Mouse (Mus musculus): ENCODE data around the gene Shc3. TPM values are rescaled to one million over a fixed set of nuclear protein-coding genes. Genes with fewer than 3 reads are reported as not detected.

Gene Shc3
- total and polyA plus RNA-seq, 3 experiments: 0.11 TPM; not detected in 2

- H3K4me3 ChIP-seq (ENCODE audit: low read depth, low read length): no peak overlapping the region
- no peak for TF ChIP-seq GATA2 (IDR thresholded peaks at IDR 0.05; ENCODE audit: borderline replicate concordance, low read depth, low read length)
- TF ChIP-seq CTCF (IDR thresholded peaks at IDR 0.05; ENCODE audit: low read depth, low read length): no peak
- TF ChIP-seq GATA1 (IDR thresholded peaks at IDR 0.05; ENCODE audit: borderline replicate concordance, low read length): no peak
- no peak for TF ChIP-seq TAL1 (conservative IDR thresholded peaks at IDR 0.05; ENCODE audit: low read depth, low read length)
- TF ChIP-seq POLR2AphosphoS5 (IDR thresholded peaks at IDR 0.05; ENCODE audit: insufficient replicate concordance, low read depth, low read length): no peak
- no peak for ATAC-seq (ENCODE audit: extremely low read depth, insufficient number of reproducible peaks, low FRiP score, poor library complexity, severe bottlenecking)
Observed at GRCm38 (mm10) chr13:51580263-51581044, 11.2 kb upstream of the Shc3 start.

GRCm38 (mm10) chr13:51573849-51574248 lies 4.6 kb upstream of the Shc3 start:
- TF ChIP-seq GATA1 (IDR thresholded peaks at IDR 0.05; ENCODE audit: borderline replicate concordance, low read length): no peak
- TF ChIP-seq GATA2 (IDR thresholded peaks at IDR 0.05; ENCODE audit: borderline replicate concordance, low read depth, low read length): no peak
- no peak for TF ChIP-seq TAL1 (conservative IDR thresholded peaks at IDR 0.05; ENCODE audit: low read depth, low read length)
- TF ChIP-seq POLR2AphosphoS5 (IDR thresholded peaks at IDR 0.05; ENCODE audit: insufficient replicate concordance, low read depth, low read length): no peak
- no peak for TF ChIP-seq CTCF (IDR thresholded peaks at IDR 0.05; ENCODE audit: low read depth, low read length)
- Histone ChIP-seq H3K9me3 (replicated peaks) (peaks cover 2% of the 10 kb centered on the region), H3K36me3 (replicated peaks) (no peaks in the 10 kb centered on the region), H3K4me1 (ENCODE audit: insufficient read depth, low read depth, low read length) (no peaks in the 10 kb centered on the region), H3K27me3 (ENCODE audit: insufficient read depth, low read length) (no peaks in the 10 kb centered on the region; the same call in 1 of the 2 replicates), H3K4me3 (ENCODE audit: low read depth, low read length) (no peak overlapping the region)
- ATAC-seq (ENCODE audit: extremely low read depth, insufficient number of reproducible peaks, low FRiP score, poor library complexity, severe bottlenecking) (no peak), DNase-seq (ENCODE audit: low spot score) (no peak)

More at GRCm38 (mm10) chr13:51580263-51581044, 11.2 kb upstream of the Shc3 start:
- no peaks in the 10 kb centered on the region for H3K36me3 ChIP-seq (replicated peaks)
- no peaks in the 10 kb centered on the region for H3K9me3 ChIP-seq (replicated peaks)
- no peak for DNase-seq (ENCODE audit: low spot score)
- no peaks in the 10 kb centered on the region for H3K4me1 ChIP-seq (ENCODE audit: insufficient read depth, low read depth, low read length)
- no peaks in the 10 kb centered on the region for H3K27me3 ChIP-seq (ENCODE audit: insufficient read depth, low read length)

- Histone ChIP-seq H3K36me3 (replicated peaks) (no peaks in the 10 kb centered on the region), H3K9me3 (replicated peaks) (peaks cover 24% of the 10 kb centered on the region), H3K4me1 (ENCODE audit: insufficient read depth, low read depth, low read length) (no peaks in the 10 kb centered on the region), H3K27me3 (ENCODE audit: insufficient read depth, low read length) (no peaks in the 10 kb centered on the region; the same call in 1 of the 2 replicates), H3K4me3 (ENCODE audit: low read depth, low read length) (no peak overlapping the region)
- ATAC-seq (ENCODE audit: extremely low read depth, insufficient number of reproducible peaks, low FRiP score, poor library complexity, severe bottlenecking): no peak
- DNase-seq (ENCODE audit: low spot score): no peak
- TF ChIP-seq GATA2 (IDR thresholded peaks at IDR 0.05; ENCODE audit: borderline replicate concordance, low read depth, low read length) (no peak), CTCF (IDR thresholded peaks at IDR 0.05; ENCODE audit: low read depth, low read length) (no peak), GATA1 (IDR thresholded peaks at IDR 0.05; ENCODE audit: borderline replicate concordance, low read length) (no peak), TAL1 (conservative IDR thresholded peaks at IDR 0.05; ENCODE audit: low read depth, low read length) (no peak), POLR2AphosphoS5 (IDR thresholded peaks at IDR 0.05; ENCODE audit: insufficient replicate concordance, low read depth, low read length) (no peak)
Observed at GRCm38 (mm10) chr13:51570111-51570510, 892 bp upstream of the Shc3 start.

GRCm38 (mm10) chr13:51569685-51570068 lies 458 bp upstream of the Shc3 start:
- no peak for DNase-seq (ENCODE audit: low spot score)
- H3K9me3 ChIP-seq (replicated peaks): peaks cover 24% of the 10 kb centered on the region
- no peak overlapping the region for H3K4me3 ChIP-seq (ENCODE audit: low read depth, low read length)
- H3K36me3 ChIP-seq (replicated peaks): no peaks in the 10 kb centered on the region
- H3K4me1 ChIP-seq (ENCODE audit: insufficient read depth, low read depth, low read length): no peaks in the 10 kb centered on the region
- ATAC-seq (ENCODE audit: extremely low read depth, insufficient number of reproducible peaks, low FRiP score, poor library complexity, severe bottlenecking): no peak
- H3K27me3 ChIP-seq (ENCODE audit: insufficient read depth, low read length): no peaks in the 10 kb centered on the region; the same call in 1 of the 2 replicates
- TF ChIP-seq GATA2 (IDR thresholded peaks at IDR 0.05; ENCODE audit: borderline replicate concordance, low read depth, low read length) (no peak), CTCF (IDR thresholded peaks at IDR 0.05; ENCODE audit: low read depth, low read length) (no peak), TAL1 (conservative IDR thresholded peaks at IDR 0.05; ENCODE audit: low read depth, low read length) (no peak), GATA1 (IDR thresholded peaks at IDR 0.05; ENCODE audit: borderline replicate concordance, low read length) (no peak), POLR2AphosphoS5 (IDR thresholded peaks at IDR 0.05; ENCODE audit: insufficient replicate concordance, low read depth, low read length) (no peak)

- Histone ChIP-seq H3K36me3 (replicated peaks) (no peaks in the 10 kb centered on the region), H3K9me3 (replicated peaks) (peaks cover 24% of the 10 kb centered on the region), H3K4me3 (ENCODE audit: low read depth, low read length) (no peak overlapping the region), H3K27me3 (ENCODE audit: insufficient read depth, low read length) (no peaks in the 10 kb centered on the region), H3K4me1 (ENCODE audit: insufficient read depth, low read depth, low read length) (no peaks in the 10 kb centered on the region)
- no peak for DNase-seq (ENCODE audit: low spot score)
- no peak for ATAC-seq (ENCODE audit: extremely low read depth, insufficient number of reproducible peaks, low FRiP score, poor library complexity, severe bottlenecking)
- no peak for TF ChIP-seq GATA1 (IDR thresholded peaks at IDR 0.05; ENCODE audit: borderline replicate concordance, low read length)
- no peak for TF ChIP-seq TAL1 (conservative IDR thresholded peaks at IDR 0.05; ENCODE audit: low read depth, low read length)
- TF ChIP-seq CTCF (IDR thresholded peaks at IDR 0.05; ENCODE audit: low read depth, low read length): no peak
- TF ChIP-seq GATA2 (IDR thresholded peaks at IDR 0.05; ENCODE audit: borderline replicate concordance, low read depth, low read length): no peak
- TF ChIP-seq POLR2AphosphoS5 (IDR thresholded peaks at IDR 0.05; ENCODE audit: insufficient replicate concordance, low read depth, low read length): no peak
Observed at GRCm38 (mm10) chr13:51568501-51568901, 718 bp downstream of the Shc3 start.

GRCm38 (mm10) chr13:51567411-51567851 lies 1.8 kb downstream of the Shc3 start:
- no peaks in the 10 kb centered on the region for H3K27me3 ChIP-seq (ENCODE audit: insufficient read depth, low read length)
- DNase-seq (ENCODE audit: low spot score): no peak
- peak overlapping the region; percentile 9; the same call in 1 of the 2 replicates for H3K4me3 ChIP-seq (ENCODE audit: low read depth, low read length)
- no peak for TF ChIP-seq POLR2AphosphoS5 (IDR thresholded peaks at IDR 0.05; ENCODE audit: insufficient replicate concordance, low read depth, low read length)
- no peak for TF ChIP-seq GATA2 (IDR thresholded peaks at IDR 0.05; ENCODE audit: borderline replicate concordance, low read depth, low read length)
- no peak for TF ChIP-seq GATA1 (IDR thresholded peaks at IDR 0.05; ENCODE audit: borderline replicate concordance, low read length)
- no peak for TF ChIP-seq TAL1 (conservative IDR thresholded peaks at IDR 0.05; ENCODE audit: low read depth, low read length)
- no peak for TF ChIP-seq CTCF (IDR thresholded peaks at IDR 0.05; ENCODE audit: low read depth, low read length)
- no peak for ATAC-seq (ENCODE audit: extremely low read depth, insufficient number of reproducible peaks, low FRiP score, poor library complexity, severe bottlenecking)
- H3K36me3 ChIP-seq (replicated peaks): no peaks in the 10 kb centered on the region
- no peaks in the 10 kb centered on the region for H3K4me1 ChIP-seq (ENCODE audit: insufficient read depth, low read depth, low read length)
- peaks cover 24% of the 10 kb centered on the region for H3K9me3 ChIP-seq (replicated peaks)
